Mouse (Mus musculus) cerebellum, adult 2 months (tissue): Measurements from ENCODE around the gene Bcl11b. TPM values are rescaled to one million over a fixed set of nuclear protein-coding genes. Genes with fewer than 3 reads are reported as not detected.

Experiments used
- DNase-seq, 2 experiments: peaks; one replicate each; pipeline ENCODE4 v3.0.0; 2021
- H3K27ac ChIP-seq: fragments of 200-500 bp; 2 replicates; pipeline ENCODE4 v1.5.1; 2012; ENCODE audit warnings: low read length, control low read depth, inconsistent platforms; ENCODE audit not compliant: insufficient read depth
- H3K27me3 ChIP-seq: fragments of 200-500 bp; 2 replicates; pipeline ENCODE4 v1.6.1; 2012; ENCODE audit warnings: inconsistent platforms, mild to moderate bottlenecking, low read length, moderate library complexity; ENCODE audit not compliant: control insufficient read depth, insufficient read depth
- H3K4me1 ChIP-seq: fragments of 200-500 bp; 2 replicates; pipeline ENCODE4 v1.6.1; 2011; ENCODE audit warnings: low read length; ENCODE audit not compliant: control insufficient read depth, insufficient read depth
- H3K4me3 ChIP-seq: fragments of 200-500 bp; replicated peaks from 2 replicates; pipeline ENCODE3; 2011; ENCODE audit warnings: mild to moderate bottlenecking, low read depth, low read length, control low read depth; ENCODE audit not compliant: insufficient read depth
- CTCF ChIP-seq: fragments of 200-500 bp; IDR thresholded peaks from 2 replicates; pipeline ENCODE4 v1.5.1; 2011; ENCODE audit warnings: low read depth, mild to moderate bottlenecking, control low read depth, low read length, moderate library complexity, borderline replicate concordance; ENCODE audit not compliant: insufficient read depth
- POLR2A ChIP-seq: fragments of 200-500 bp; IDR thresholded peaks from 2 replicates; pipeline ENCODE4 v1.6.1; 2011; ENCODE audit warnings: low read length, control low read depth, borderline replicate concordance; ENCODE audit not compliant: insufficient read depth
- WGBS: fragments of 180-500 bp; shearing (Covaris S2); methylation state at CpG from one replicate; pipeline ENCODE4 v1.1.7; 2018; 5-methylcytosine and 5-hydroxymethylcytosine counted together
- polyA plus RNA-seq: library from polyadenylated mRNA; depleted of rRNA; stranded (reverse); fragments of >200 nt; gene quantifications from 2 replicates; pipeline ENCODE4 v1.2.3, GENCODE M21; 2012

Bcl11b gene
- polyA plus RNA-seq, 1 experiment: 2.5 TPM

GRCm38 (mm10) chr12:107920076-107920475 lies 83.3 kb downstream of the Bcl11b start:
- no peak for DNase-seq
- TF ChIP-seq POLR2A (no peak), CTCF (no peak)
- no peaks in the 10 kb centered on the region for H3K4me1 ChIP-seq
- H3K27me3 ChIP-seq: no peaks in the 10 kb centered on the region
- no peak overlapping the region for H3K4me3 ChIP-seq
- no peak overlapping the region for H3K27ac ChIP-seq
- 93% methylated on average over 2 of the region's 2 CpGs for WGBS

- no peak overlapping the region for H3K4me3 ChIP-seq
- no peaks in the 10 kb centered on the region for H3K27me3 ChIP-seq
- WGBS: 92% methylated on average over 6 of the region's 6 CpGs
- TF ChIP-seq CTCF: no peak
- TF ChIP-seq POLR2A: no peak
- no peaks in the 10 kb centered on the region for H3K4me1 ChIP-seq
- no peak overlapping the region for H3K27ac ChIP-seq
- DNase-seq: no peak
These were observed 84.6 kb downstream of the Bcl11b start for GRCm38 (mm10) chr12:107918779-107919178.

GRCm38 (mm10) chr12:107916008-107916407 lies 87.4 kb downstream of the Bcl11b start:
- Histone ChIP-seq H3K27ac (no peak overlapping the region), H3K4me3 (no peak overlapping the region), H3K4me1 (no peaks in the 10 kb centered on the region; the same call in 1 of the 2 replicates), H3K27me3 (no peaks in the 10 kb centered on the region; the same call in 1 of the 2 replicates)
- TF ChIP-seq CTCF (no peak), POLR2A (no peak)
- WGBS: 96% methylated on average over 39 of the region's 39 CpGs
- no peak for DNase-seq

- no peaks in the 10 kb centered on the region; the same call in 1 of the 2 replicates for H3K27me3 ChIP-seq
- no peaks in the 10 kb centered on the region; the same call in 1 of the 2 replicates for H3K4me1 ChIP-seq
- TF ChIP-seq POLR2A (no peak), CTCF (no peak)
- DNase-seq: no peak
- H3K4me3 ChIP-seq: no peak overlapping the region
- WGBS: 97% methylated on average over 32 of the region's 32 CpGs
- no peak overlapping the region for H3K27ac ChIP-seq
These were observed 88.0 kb downstream of the Bcl11b start for GRCm38 (mm10) chr12:107915396-107915795.

- Histone ChIP-seq H3K27me3 (no peaks in the 10 kb centered on the region; the same call in 1 of the 2 replicates), H3K27ac (no peak overlapping the region), H3K4me3 (no peak overlapping the region), H3K4me1 (no peaks in the 10 kb centered on the region; the same call in 1 of the 2 replicates)
- no peak for DNase-seq
- TF ChIP-seq POLR2A: no peak
- TF ChIP-seq CTCF: no peak
- 90% methylated on average over 11 of the region's 11 CpGs for WGBS
These were observed 94.6 kb downstream of the Bcl11b start for GRCm38 (mm10) chr12:107908826-107909225.

GRCm38 (mm10) chr12:107905333-107905732 lies 98.1 kb downstream of the Bcl11b start:
- H3K4me1 ChIP-seq: no peaks in the 10 kb centered on the region
- WGBS: 96% methylated on average over 3 of the region's 3 CpGs

GRCm38 (mm10) chr12:107904457-107904856 lies 98.9 kb downstream of the Bcl11b start:
- TF ChIP-seq POLR2A (no peak), CTCF (no peak)
- no peak for DNase-seq
- no peak overlapping the region for H3K27ac ChIP-seq
- no peak overlapping the region for H3K4me3 ChIP-seq
- 77% methylated on average over 11 of the region's 11 CpGs for WGBS
- H3K27me3 ChIP-seq: no peaks in the 10 kb centered on the region
- no peaks in the 10 kb centered on the region for H3K4me1 ChIP-seq

More at GRCm38 (mm10) chr12:107905333-107905732, 98.1 kb downstream of the Bcl11b start:
- H3K27ac ChIP-seq: no peak overlapping the region
- no peak for DNase-seq
- H3K27me3 ChIP-seq: no peaks in the 10 kb centered on the region
- H3K4me3 ChIP-seq: no peak overlapping the region
- no peak for TF ChIP-seq POLR2A
- no peak for TF ChIP-seq CTCF

- Histone ChIP-seq H3K27ac (no peak overlapping the region), H3K4me1 (no peaks in the 10 kb centered on the region), H3K4me3 (no peak overlapping the region), H3K27me3 (no peaks in the 10 kb centered on the region)
- WGBS: 30% methylated on average over 9 of the region's 9 CpGs
- no peak for DNase-seq
- no peak for TF ChIP-seq CTCF
These were observed 99.5 kb downstream of the Bcl11b start for GRCm38 (mm10) chr12:107903949-107904348.
